Mouse (Mus musculus): ENCODE data around the gene Stk17b. TPM values are rescaled to one million over a fixed set of nuclear protein-coding genes. Genes with fewer than 3 reads are reported as not detected.
"Not testable (repeated sequence)": the region's sequence is repeated elsewhere in the genome, so short reads cannot be mapped to it uniquely, and the experiment has no call there.

Stk17b gene
- polyA plus RNA-seq, 1 experiment from 2014 or later = 15.3 TPM

- H3K9ac ChIP-seq = no peak overlapping the region
- H3K4me1 ChIP-seq = no peaks in the 10 kb centered on the region
- H3K36me3 ChIP-seq = no peaks in the 10 kb centered on the region
- no peak for ATAC-seq (ENCODE audit: insufficient number of reproducible peaks, low FRiP score, low TSS enrichment, low read depth)
- H3K4me3 ChIP-seq (replicated peaks) = no peak overlapping the region
- no peaks in the 10 kb centered on the region for H3K9me3 ChIP-seq (replicated peaks)
- no peaks in the 10 kb centered on the region for H3K27me3 ChIP-seq
- H3K4me2 ChIP-seq (replicated peaks) = no peak overlapping the region
- H3K27ac ChIP-seq (replicated peaks) = no peak overlapping the region
- WGBS = 62% methylated on average over 5 of the region's 5 CpGs
Measured at GRCm38 (mm10) chr1:53720601-53721351, 64.2 kb downstream of the Stk17b start.

DNA sequence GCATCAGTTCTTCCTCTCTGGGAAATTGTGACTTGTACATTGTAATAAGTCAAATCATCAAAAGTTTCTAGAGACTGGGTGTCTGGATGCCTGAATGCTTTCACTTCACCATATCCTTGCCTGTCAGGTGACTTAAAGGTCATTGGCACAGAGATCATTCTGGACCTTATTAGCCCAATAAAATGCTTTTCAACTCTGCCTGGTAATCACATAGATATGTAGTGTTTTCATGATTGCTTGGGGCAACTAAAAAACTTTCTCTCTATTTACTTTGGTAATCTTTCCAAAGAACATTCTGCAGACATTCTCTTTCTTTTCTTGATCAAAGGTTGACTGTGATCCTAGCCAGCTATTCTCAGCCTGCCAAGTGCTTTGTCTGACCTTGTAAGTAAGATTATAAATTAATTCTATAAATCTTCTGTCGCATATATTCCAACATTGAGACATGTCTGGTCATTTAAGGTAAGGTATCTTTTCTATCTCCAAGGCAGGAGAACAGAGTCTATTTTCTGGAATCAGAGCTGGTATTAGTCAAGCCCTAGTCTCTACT lies 69.0 kb downstream of the Stk17b start:
- no peak overlapping the region for H3K27ac ChIP-seq (replicated peaks)
- H3K4me1 ChIP-seq = no peaks in the 10 kb centered on the region
- H3K4me2 ChIP-seq (replicated peaks) = no peak overlapping the region
- H3K4me3 ChIP-seq (replicated peaks) = no peak overlapping the region
- H3K36me3 ChIP-seq = no peaks in the 10 kb centered on the region
- WGBS = 63% methylated on average over 1 of the region's 1 CpGs
- ATAC-seq (ENCODE audit: insufficient number of reproducible peaks, low FRiP score, low TSS enrichment, low read depth) = no peak
- no peaks in the 10 kb centered on the region for H3K27me3 ChIP-seq
- H3K9ac ChIP-seq = no peak overlapping the region
- no peaks in the 10 kb centered on the region for H3K9me3 ChIP-seq (replicated peaks)

DNA sequence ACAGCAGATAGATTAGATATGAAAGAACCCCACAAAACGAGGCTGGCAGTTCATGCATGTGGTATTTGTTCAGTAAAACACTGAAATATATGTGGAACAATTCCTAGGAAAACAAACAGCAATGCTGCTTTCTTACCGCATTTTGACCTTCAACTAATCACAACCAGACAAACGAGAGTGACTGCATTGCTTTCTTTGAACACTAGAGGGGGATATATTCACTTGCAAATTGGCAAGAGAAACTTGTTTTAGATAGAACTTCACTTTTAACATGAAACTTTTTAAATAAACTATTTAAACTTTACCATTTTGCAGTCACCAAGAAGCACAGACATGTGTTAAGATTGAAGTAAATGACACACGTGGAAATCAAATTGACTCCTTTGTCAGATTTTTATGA lies 69.6 kb downstream of the Stk17b start:
- ATAC-seq (ENCODE audit: insufficient number of reproducible peaks, low FRiP score, low TSS enrichment, low read depth) = no peak
- 2% methylated on average over 4 of the region's 4 CpGs for WGBS
- Histone ChIP-seq H3K4me1 (no peaks in the 10 kb centered on the region), H3K9me3 (replicated peaks) (no peaks in the 10 kb centered on the region), H3K4me3 (replicated peaks) (no peak overlapping the region), H3K27ac (replicated peaks) (0 out of 2 replicates have a peak overlapping the region, but pooled peaks have one; percentile 58), H3K27me3 (no peaks in the 10 kb centered on the region), H3K4me2 (replicated peaks) (no peak overlapping the region), H3K36me3 (no peaks in the 10 kb centered on the region), H3K9ac (no peak overlapping the region)

DNA sequence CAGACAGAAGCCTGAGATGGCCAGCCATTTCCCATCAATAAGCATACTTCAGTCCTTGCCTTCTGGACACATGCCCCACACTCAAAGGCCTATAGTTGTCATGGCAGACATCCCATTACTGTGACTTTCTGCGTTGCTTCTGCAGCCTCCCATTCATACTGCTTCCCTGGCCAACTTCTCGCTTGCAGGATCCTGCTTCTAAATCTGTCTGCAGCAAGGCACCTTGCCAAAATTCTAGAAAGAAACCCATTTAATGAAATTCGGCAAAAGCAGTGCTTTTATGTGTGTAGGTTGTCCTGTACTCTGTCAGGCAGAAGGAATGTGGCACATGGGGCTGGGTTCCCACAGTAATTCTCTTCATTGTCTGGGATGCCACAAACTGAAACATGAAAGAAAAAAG lies 71.6 kb downstream of the Stk17b start:
- H3K9ac ChIP-seq; H3K9me3 ChIP-seq (replicated peaks); H3K27ac ChIP-seq (replicated peaks); ATAC-seq (ENCODE audit: insufficient number of reproducible peaks, low FRiP score, low TSS enrichment, low read depth); H3K27me3 ChIP-seq; H3K4me3 ChIP-seq (replicated peaks); H3K36me3 ChIP-seq; H3K4me2 ChIP-seq (replicated peaks); H3K4me1 ChIP-seq: not testable (repeated sequence)
- WGBS = 16% methylated on average over 3 of the region's 3 CpGs

GRCm38 (mm10) chr1:53711069-53711468 lies 74.0 kb downstream of the Stk17b start:
- no peak overlapping the region for H3K27ac ChIP-seq (replicated peaks)
- 87% methylated on average over 9 of the region's 9 CpGs for WGBS
- no peak overlapping the region for H3K4me3 ChIP-seq (replicated peaks)
- no peak overlapping the region for H3K4me2 ChIP-seq (replicated peaks)
- no peaks in the 10 kb centered on the region for H3K27me3 ChIP-seq
- 0 out of 2 replicates have a peak, but pooled peaks cover 4% of the 10 kb centered on the region for H3K4me1 ChIP-seq
- no peak for ATAC-seq (ENCODE audit: insufficient number of reproducible peaks, low FRiP score, low TSS enrichment, low read depth)
- H3K9me3 ChIP-seq (replicated peaks) = no peaks in the 10 kb centered on the region
- no peak overlapping the region for H3K9ac ChIP-seq
- H3K36me3 ChIP-seq = no peaks in the 10 kb centered on the region

DNA sequence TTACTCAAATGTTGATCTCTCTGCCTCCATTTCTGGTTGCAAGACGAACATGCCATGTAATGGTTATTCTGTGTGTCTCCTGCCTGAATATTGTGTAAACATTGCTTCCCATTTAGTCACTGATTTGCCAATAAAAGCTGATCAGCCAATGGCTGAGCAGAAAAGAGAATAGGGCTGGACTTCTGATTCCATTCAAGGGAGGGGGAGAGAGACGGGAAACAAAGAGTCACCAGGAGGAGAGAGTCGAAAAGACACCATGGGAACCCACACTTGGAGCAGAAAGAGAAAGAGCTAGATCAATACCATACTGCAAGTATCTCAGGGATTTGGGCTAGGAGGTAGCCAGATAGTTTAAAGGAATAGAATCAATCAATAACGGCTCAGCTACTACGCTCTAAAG lies 75.4 kb downstream of the Stk17b start:
- H3K36me3 ChIP-seq; H3K4me3 ChIP-seq (replicated peaks); ATAC-seq (ENCODE audit: insufficient number of reproducible peaks, low FRiP score, low TSS enrichment, low read depth); H3K9me3 ChIP-seq (replicated peaks); H3K4me2 ChIP-seq (replicated peaks); H3K27me3 ChIP-seq; H3K9ac ChIP-seq; H3K27ac ChIP-seq (replicated peaks); H3K4me1 ChIP-seq: not testable (repeated sequence)
- WGBS = 70% methylated on average over 5 of the region's 5 CpGs

GRCm38 (mm10) chr1:53706431-53707361 lies 78.3 kb downstream of the Stk17b start, which contains the start of gene Dnah7a:
Dnah7a (minus strand) TSS chr1:53706784.
- Histone ChIP-seq H3K4me1 (0 out of 2 replicates have a peak, but pooled peaks cover 4% of the 10 kb centered on the region), H3K27ac (replicated peaks) (0 out of 2 replicates have a peak within 1 kb of the TSS, but pooled peaks have one; percentile 9), H3K9me3 (replicated peaks) (no peaks in the 10 kb centered on the region), H3K4me3 (replicated peaks) (peak within 1 kb of the TSS; percentile 49), H3K36me3 (no peaks in the 10 kb centered on the region), H3K4me2 (replicated peaks) (peak within 1 kb of the TSS; percentile 85), H3K27me3 (no peaks in the 10 kb centered on the region), H3K9ac (0 out of 2 replicates have a peak within 1 kb of the TSS, but pooled peaks have one; percentile 16)
- peak; percentile 72 for ATAC-seq (ENCODE audit: insufficient number of reproducible peaks, low FRiP score, low TSS enrichment, low read depth)
- WGBS = 7% methylated on average over 42 of the region's 42 CpGs

Other genes starting within 250 kb of the Stk17b start
- gene Dnah7a, start 78.4 kb downstream of the Stk17b start, polyA plus RNA-seq (2015; fragmentation: Nextera tagmentation; extraction: Ambion mirVana) = 1.5 and 2.8 TPM in 2 replicates

Data from embryonic facial prominence, embryonic 15.5 days (tissue).